Mouse (Mus musculus) heart, adult 18-20 months (tissue): ENCODE measurements around the gene Ttll1. TPM values are rescaled to one million over a fixed set of nuclear protein-coding genes. Genes with fewer than 3 reads are reported as not detected.
A peak's percentile ranks its signal among the peaks of the same experiment; 100 is the strongest.

Experiments
- DNase-seq, 2 experiments: peaks; one replicate each; pipeline ENCODE4 v3.0.0; 2021 to 2022; ENCODE audit warnings: mixed read lengths in 1 of 2
- long read RNA-seq, 2 experiments: library from polyadenylated mRNA; stranded (forward); transcript quantifications; one replicate each; pipeline ENCODE4 v2.0.0; 2021
- total RNA-seq, 2 experiments: library from RNA; stranded (reverse); gene quantifications; 2 replicates each; pipeline ENCODE4 v1.2.3; 2021

The Ttll1 gene
- 10 to 100 TPM; 60.1 TPM for total RNA-seq
- long read RNA-seq, experiment 1, transcript Ttll1-201 (12 exons, 2,060 nt): major isoform, 6 of 147 reads
- long read RNA-seq, experiment 1, partial matches to known transcripts: 135 of 147 reads
- long read RNA-seq, experiment 1, other reads (novel, unspliced or antisense): 6 of 147 reads
- long read RNA-seq, experiment 2, transcript Ttll1-201 (12 exons, 2,060 nt): major isoform, 6 of 102 reads
- long read RNA-seq, experiment 2, partial matches to known transcripts: 93 of 102 reads
- long read RNA-seq, experiment 2, other reads (novel, unspliced or antisense): 3 of 102 reads

- DNase-seq: peak; percentile 97 to 98
Measured at GRCm38 (mm10) chr15:83510805-83511405, at the start of gene Ttll1. Ttll1 (minus strand) TSS chr15:83510893.

- peak; percentile 92 to 94 for DNase-seq
Measured at GRCm38 (mm10) chr15:83555161-83555974, 44.7 kb upstream of the Ttll1 start.

GRCm38 (mm10) chr15:83553831-83554230 is 43.1 kb upstream of the Ttll1 start:
- no peak for DNase-seq

- no peak for DNase-seq
Measured at GRCm38 (mm10) chr15:83550137-83550536, 39.4 kb upstream of the Ttll1 start.

GRCm38 (mm10) chr15:83547144-83547543 is 36.5 kb upstream of the Ttll1 start:
- DNase-seq: no peak

- no peak for DNase-seq
Measured at GRCm38 (mm10) chr15:83546029-83546428, 35.3 kb upstream of the Ttll1 start.

GRCm38 (mm10) chr15:83541647-83542287 is 31.1 kb upstream of the Ttll1 start:
- DNase-seq: no peak

GRCm38 (mm10) chr15:83539905-83540304 is 29.2 kb upstream of the Ttll1 start:
- peak; percentile 79 to 85 for DNase-seq

GRCm38 (mm10) chr15:83538855-83539254 is 28.2 kb upstream of the Ttll1 start:
- no peak for DNase-seq

- no peak for DNase-seq
Measured at GRCm38 (mm10) chr15:83535890-83536231, 25.2 kb upstream of the Ttll1 start.

- peak; percentile 43 to 52 for DNase-seq
Measured at GRCm38 (mm10) chr15:83534960-83535889, 24.5 kb upstream of the Ttll1 start.

GRCm38 (mm10) chr15:83532606-83533005 is 21.9 kb upstream of the Ttll1 start:
- DNase-seq: no peak

- DNase-seq: no peak
Measured at GRCm38 (mm10) chr15:83531961-83532469, 21.3 kb upstream of the Ttll1 start.

- DNase-seq: peak; percentile 34 to 43
Measured at GRCm38 (mm10) chr15:83530688-83531087, 20.0 kb upstream of the Ttll1 start.

GRCm38 (mm10) chr15:83530233-83530632 is 19.5 kb upstream of the Ttll1 start:
- DNase-seq: peak; percentile 66 to 81

- DNase-seq: peak; percentile 64 to 72
Measured at GRCm38 (mm10) chr15:83529765-83530164, 19.1 kb upstream of the Ttll1 start.

- no peak for DNase-seq
Measured at GRCm38 (mm10) chr15:83528892-83529291, 18.2 kb upstream of the Ttll1 start.

GRCm38 (mm10) chr15:83527747-83528146 is 17.1 kb upstream of the Ttll1 start:
- DNase-seq: no peak

GRCm38 (mm10) chr15:83527092-83527437 is 16.4 kb upstream of the Ttll1 start:
- DNase-seq: peak in 1 of 2 experiments; percentile 33

GRCm38 (mm10) chr15:83526424-83527091 is 15.9 kb upstream of the Ttll1 start, which contains the start of gene Bik:
Bik (plus strand) TSS chr15:83526862.
- peak; percentile 81 for DNase-seq

GRCm38 (mm10) chr15:83524333-83524729 is 13.6 kb upstream of the Ttll1 start:
- DNase-seq: no peak
